Mouse (Mus musculus): Measurements from ENCODE around the gene Rarb. TPM values are rescaled to one million over a fixed set of nuclear protein-coding genes. Genes with fewer than 3 reads are reported as not detected.

Rarb gene
- polyA plus RNA-seq, 1 experiment from 2014 or later, result 16.6 TPM

GRCm38 (mm10) chr14:16599224-16599623 lies 219.7 kb downstream of the Rarb start:
- Histone ChIP-seq H3K27ac (peak overlapping the region; percentile 83), H3K36me3 (no peaks in the 10 kb centered on the region), H3K4me3 (no peak overlapping the region), H3K27me3 (ENCODE audit: insufficient read depth, poor library complexity, severe bottlenecking) (no peaks in the 10 kb centered on the region), H3K4me1 (peaks cover 36% of the 10 kb centered on the region), H3K9me3 (no peaks in the 10 kb centered on the region)
- no peak for DNase-seq (ENCODE audit: low spot score)
- 35% methylated on average over 7 of the region's 7 CpGs for WGBS

GRCm38 (mm10) chr14:16598074-16598501 lies 220.9 kb downstream of the Rarb start:
- Histone ChIP-seq H3K27me3 (ENCODE audit: insufficient read depth, poor library complexity, severe bottlenecking) (no peaks in the 10 kb centered on the region), H3K9me3 (no peaks in the 10 kb centered on the region), H3K4me1 (peaks cover 30% of the 10 kb centered on the region), H3K4me3 (peak overlapping the region; percentile 31; the same call in 1 of the 2 replicates), H3K36me3 (no peaks in the 10 kb centered on the region), H3K27ac (peak overlapping the region; percentile 83)
- WGBS, result 11% methylated on average over 4 of the region's 4 CpGs
- DNase-seq (ENCODE audit: low spot score), result peak; percentile 78

- H3K9me3 ChIP-seq, result no peaks in the 10 kb centered on the region
- no peak overlapping the region for H3K4me3 ChIP-seq
- DNase-seq (ENCODE audit: low spot score), result no peak
- H3K27ac ChIP-seq, result no peak overlapping the region
- H3K27me3 ChIP-seq (ENCODE audit: insufficient read depth, poor library complexity, severe bottlenecking), result no peaks in the 10 kb centered on the region
- no peaks in the 10 kb centered on the region for H3K36me3 ChIP-seq
- 74% methylated on average over 4 of the region's 4 CpGs for WGBS
- H3K4me1 ChIP-seq, result no peaks in the 10 kb centered on the region
These were observed 229.8 kb downstream of the Rarb start for GRCm38 (mm10) chr14:16589139-16589538.

GRCm38 (mm10) chr14:16578100-16578499 lies 240.9 kb downstream of the Rarb start:
- H3K27ac ChIP-seq, result no peak overlapping the region
- 0 out of 2 replicates have a peak, but pooled peaks cover 5% of the 10 kb centered on the region for H3K4me1 ChIP-seq
- no peaks in the 10 kb centered on the region for H3K36me3 ChIP-seq
- no peaks in the 10 kb centered on the region for H3K27me3 ChIP-seq (ENCODE audit: insufficient read depth, poor library complexity, severe bottlenecking)
- no peaks in the 10 kb centered on the region for H3K9me3 ChIP-seq
- DNase-seq (ENCODE audit: low spot score), result no peak
- no peak overlapping the region for H3K4me3 ChIP-seq

- H3K27me3 ChIP-seq (ENCODE audit: insufficient read depth, poor library complexity, severe bottlenecking), result no peaks in the 10 kb centered on the region
- no peak overlapping the region for H3K27ac ChIP-seq
- H3K4me3 ChIP-seq, result no peak overlapping the region
- peaks cover 7% of the 10 kb centered on the region; the same call in 1 of the 2 replicates for H3K4me1 ChIP-seq
- no peak for DNase-seq (ENCODE audit: low spot score)
- WGBS, result 32% methylated on average over 1 of the region's 1 CpGs
- H3K9me3 ChIP-seq, result no peaks in the 10 kb centered on the region
- no peaks in the 10 kb centered on the region for H3K36me3 ChIP-seq
These were observed 241.9 kb downstream of the Rarb start for GRCm38 (mm10) chr14:16577049-16577448.

GRCm38 (mm10) chr14:16574925-16575721 lies 243.8 kb downstream of the Rarb start:
- DNase-seq (ENCODE audit: low spot score), result peak; percentile 96
- Histone ChIP-seq H3K9me3 (no peaks in the 10 kb centered on the region), H3K27me3 (ENCODE audit: insufficient read depth, poor library complexity, severe bottlenecking) (no peaks in the 10 kb centered on the region), H3K4me1 (peaks cover 21% of the 10 kb centered on the region), H3K27ac (peak overlapping the region; percentile 95), H3K36me3 (no peaks in the 10 kb centered on the region), H3K4me3 (peak overlapping the region; percentile 74)
- WGBS, result under 1% methylated on average over 52 of the region's 52 CpGs

- no peaks in the 10 kb centered on the region for H3K36me3 ChIP-seq
- WGBS, result 20% methylated on average over 6 of the region's 6 CpGs
- no peak for DNase-seq (ENCODE audit: low spot score)
- H3K27ac ChIP-seq, result peak overlapping the region; percentile 95
- peak overlapping the region; percentile 74 for H3K4me3 ChIP-seq
- no peaks in the 10 kb centered on the region for H3K27me3 ChIP-seq (ENCODE audit: insufficient read depth, poor library complexity, severe bottlenecking)
- H3K9me3 ChIP-seq, result no peaks in the 10 kb centered on the region
- H3K4me1 ChIP-seq, result peaks cover 33% of the 10 kb centered on the region
These were observed 245.3 kb downstream of the Rarb start for GRCm38 (mm10) chr14:16573475-16574171.

- Histone ChIP-seq H3K36me3 (no peaks in the 10 kb centered on the region), H3K4me1 (peaks cover 34% of the 10 kb centered on the region), H3K9me3 (no peaks in the 10 kb centered on the region), H3K27ac (peak overlapping the region; percentile 95), H3K27me3 (ENCODE audit: insufficient read depth, poor library complexity, severe bottlenecking) (no peaks in the 10 kb centered on the region), H3K4me3 (peak overlapping the region; percentile 74)
- DNase-seq (ENCODE audit: low spot score), result no peak
- WGBS, result 3% methylated on average over 8 of the region's 8 CpGs
These were observed 246.1 kb downstream of the Rarb start for GRCm38 (mm10) chr14:16572755-16573340.

- WGBS, result 29% methylated on average over 7 of the region's 7 CpGs
- Histone ChIP-seq H3K9me3 (no peaks in the 10 kb centered on the region), H3K4me1 (peaks cover 42% of the 10 kb centered on the region), H3K27me3 (ENCODE audit: insufficient read depth, poor library complexity, severe bottlenecking) (no peaks in the 10 kb centered on the region), H3K36me3 (no peaks in the 10 kb centered on the region), H3K4me3 (no peak overlapping the region), H3K27ac (0 out of 2 replicates have a peak overlapping the region, but pooled peaks have one; percentile 1)
- DNase-seq (ENCODE audit: low spot score), result no peak
These were observed 249.4 kb downstream of the Rarb start for GRCm38 (mm10) chr14:16569506-16570001.

GRCm38 (mm10) chr14:16566920-16567319 lies 252.0 kb downstream of the Rarb start:
- Histone ChIP-seq H3K36me3 (no peaks in the 10 kb centered on the region), H3K27ac (no peak overlapping the region), H3K27me3 (ENCODE audit: insufficient read depth, poor library complexity, severe bottlenecking) (no peaks in the 10 kb centered on the region), H3K9me3 (no peaks in the 10 kb centered on the region), H3K4me1 (peaks cover 51% of the 10 kb centered on the region), H3K4me3 (no peak overlapping the region)
- 80% methylated on average over 1 of the region's 1 CpGs for WGBS
- no peak for DNase-seq (ENCODE audit: low spot score)

GRCm38 (mm10) chr14:16563912-16564311 lies 255.0 kb downstream of the Rarb start:
- H3K36me3 ChIP-seq, result no peaks in the 10 kb centered on the region
- 67% methylated on average over 2 of the region's 2 CpGs for WGBS
- DNase-seq (ENCODE audit: low spot score), result no peak
- peaks cover 36% of the 10 kb centered on the region for H3K4me1 ChIP-seq
- no peak overlapping the region for H3K4me3 ChIP-seq
- H3K27me3 ChIP-seq (ENCODE audit: insufficient read depth, poor library complexity, severe bottlenecking), result no peaks in the 10 kb centered on the region
- no peak overlapping the region for H3K27ac ChIP-seq
- no peaks in the 10 kb centered on the region for H3K9me3 ChIP-seq

GRCm38 (mm10) chr14:16561496-16562170 lies 257.3 kb downstream of the Rarb start:
- no peaks in the 10 kb centered on the region for H3K27me3 ChIP-seq (ENCODE audit: insufficient read depth, poor library complexity, severe bottlenecking)
- H3K36me3 ChIP-seq, result no peaks in the 10 kb centered on the region
- WGBS, result 91% methylated on average over 6 of the region's 6 CpGs
- no peak overlapping the region for H3K4me3 ChIP-seq
- H3K9me3 ChIP-seq, result no peaks in the 10 kb centered on the region
- H3K27ac ChIP-seq, result no peak overlapping the region
- no peak for DNase-seq (ENCODE audit: low spot score)
- H3K4me1 ChIP-seq, result peaks cover 47% of the 10 kb centered on the region

All from heart, embryonic 10.5 days (tissue).